Mouse (Mus musculus) spleen, embryonic (tissue): Measurements from ENCODE around the gene Gstm4.
"Not testable (repeated sequence)": the region's sequence is repeated elsewhere in the genome, so short reads cannot be mapped to it uniquely, and the experiment has no call there.

Experiments
- CTCF ChIA-PET: fragments of 350-600 bp; sonication (Branson Sonifier 250); formaldehyde crosslinking; loops from one replicate; lab custom pipeline; 2022; lab: Charles Lee

Gene Gstm4

DNA sequence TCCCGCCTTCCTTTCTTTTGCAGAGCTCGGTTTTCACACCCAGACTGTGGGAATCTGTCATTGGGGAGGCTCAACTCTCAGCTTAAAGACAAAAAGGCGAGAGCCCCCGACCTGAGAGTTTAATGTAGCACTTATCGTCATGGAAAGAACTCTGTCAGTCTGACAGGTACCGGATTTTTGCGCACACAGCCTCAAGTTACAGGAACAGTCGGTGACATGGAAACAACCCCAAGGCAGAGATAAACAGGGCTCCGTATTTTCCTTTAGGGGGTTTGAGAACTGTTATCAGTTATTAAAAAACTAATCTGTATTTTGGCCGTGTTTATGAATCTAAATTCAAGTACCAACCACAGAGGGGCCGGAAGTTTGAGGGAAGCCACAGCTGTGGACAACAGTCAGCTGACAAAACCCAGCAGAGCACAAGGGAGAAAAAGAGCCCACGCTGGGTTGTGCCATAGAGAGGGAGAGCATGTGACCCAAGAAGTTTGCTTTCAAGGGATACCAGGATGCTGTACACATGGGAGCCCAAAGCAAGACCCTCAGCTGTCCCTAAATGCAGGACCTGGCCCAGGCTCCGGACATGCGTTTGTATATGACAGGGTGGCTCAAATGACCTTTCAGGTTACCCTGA is 26.4 kb downstream of the Gstm4 start:
- CTCF ChIA-PET = no interaction called here

DNA sequence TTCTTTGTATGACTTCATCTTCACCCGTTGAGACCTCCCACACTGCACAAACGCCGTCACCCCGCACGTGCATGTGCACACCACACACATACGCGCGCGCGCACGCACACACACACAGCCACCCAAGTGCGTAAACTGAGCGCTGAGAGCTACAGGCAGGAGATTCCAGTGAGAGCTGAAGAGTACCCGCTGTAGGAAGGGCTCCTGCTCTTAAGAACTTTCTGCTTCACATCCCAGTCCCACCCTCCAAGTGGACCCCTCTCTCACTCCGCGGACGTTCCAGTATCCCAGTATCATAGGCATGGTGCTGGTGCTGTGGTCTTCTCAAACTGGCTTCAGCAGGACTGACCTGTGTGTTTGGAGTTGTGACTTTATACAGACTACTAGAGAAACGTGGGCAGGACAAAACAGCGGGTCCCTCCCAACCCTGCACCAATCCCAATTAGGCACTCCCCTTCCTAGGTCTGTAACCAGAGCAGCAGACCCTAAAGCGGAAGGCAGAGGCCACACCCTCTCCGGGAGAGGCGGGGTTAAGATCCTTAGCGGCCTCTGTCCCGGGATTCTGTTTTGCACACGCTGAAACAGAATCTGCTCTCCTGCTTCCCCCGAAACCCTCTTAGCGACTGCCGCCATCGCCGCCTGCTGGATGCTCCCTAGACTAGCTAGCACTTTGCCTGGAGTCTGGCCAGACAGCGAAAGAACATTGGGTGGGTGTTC is 27.1 kb downstream of the Gstm4 start, which contains the start of gene Gstm1:
Gene Gstm1, minus strand, starts transcription at position 501 of the 717 bp plus-strand sequence.
- CTCF ChIA-PET = no interaction called here

DNA sequence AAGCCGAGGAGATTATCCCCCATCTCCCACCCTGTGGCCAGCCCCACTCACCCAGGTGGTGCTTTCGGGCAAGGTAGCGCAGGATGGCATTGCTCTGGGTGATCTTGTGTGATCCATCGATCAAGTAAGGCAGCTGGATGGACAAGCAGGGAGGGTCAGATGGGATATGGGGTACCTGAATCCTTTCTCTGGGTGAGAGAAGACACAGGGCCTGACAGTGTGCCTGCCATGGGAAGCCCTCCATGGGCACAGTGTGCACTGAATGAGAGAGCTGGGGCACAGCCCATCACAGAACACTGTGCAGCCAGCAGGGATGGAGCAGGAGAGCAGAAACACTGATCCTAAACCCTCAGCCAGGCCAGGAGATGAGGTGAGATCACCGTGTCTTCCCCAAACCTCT is 28.2 kb downstream of the Gstm4 start:
- CTCF ChIA-PET = not testable (repeated sequence)

DNA sequence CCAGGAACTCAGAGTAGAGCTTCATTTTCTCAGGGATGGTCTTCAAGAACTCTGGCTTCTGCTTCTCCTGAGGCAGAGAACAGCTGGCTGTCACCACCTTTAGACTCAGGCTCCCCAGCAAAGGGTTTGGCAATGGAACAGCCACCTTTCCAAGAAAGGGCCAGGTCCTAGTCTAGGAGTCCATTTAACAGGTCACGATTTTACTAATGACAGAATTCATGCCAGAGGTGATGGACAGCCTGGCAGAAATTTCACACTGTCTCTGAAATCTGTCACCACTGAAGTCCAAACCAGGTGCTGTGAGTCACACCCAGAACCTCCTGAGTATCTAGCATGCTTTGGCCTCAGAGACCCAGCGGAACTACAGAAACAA is 29.7 kb downstream of the Gstm4 start:
- CTCF ChIA-PET = no interaction called here

DNA sequence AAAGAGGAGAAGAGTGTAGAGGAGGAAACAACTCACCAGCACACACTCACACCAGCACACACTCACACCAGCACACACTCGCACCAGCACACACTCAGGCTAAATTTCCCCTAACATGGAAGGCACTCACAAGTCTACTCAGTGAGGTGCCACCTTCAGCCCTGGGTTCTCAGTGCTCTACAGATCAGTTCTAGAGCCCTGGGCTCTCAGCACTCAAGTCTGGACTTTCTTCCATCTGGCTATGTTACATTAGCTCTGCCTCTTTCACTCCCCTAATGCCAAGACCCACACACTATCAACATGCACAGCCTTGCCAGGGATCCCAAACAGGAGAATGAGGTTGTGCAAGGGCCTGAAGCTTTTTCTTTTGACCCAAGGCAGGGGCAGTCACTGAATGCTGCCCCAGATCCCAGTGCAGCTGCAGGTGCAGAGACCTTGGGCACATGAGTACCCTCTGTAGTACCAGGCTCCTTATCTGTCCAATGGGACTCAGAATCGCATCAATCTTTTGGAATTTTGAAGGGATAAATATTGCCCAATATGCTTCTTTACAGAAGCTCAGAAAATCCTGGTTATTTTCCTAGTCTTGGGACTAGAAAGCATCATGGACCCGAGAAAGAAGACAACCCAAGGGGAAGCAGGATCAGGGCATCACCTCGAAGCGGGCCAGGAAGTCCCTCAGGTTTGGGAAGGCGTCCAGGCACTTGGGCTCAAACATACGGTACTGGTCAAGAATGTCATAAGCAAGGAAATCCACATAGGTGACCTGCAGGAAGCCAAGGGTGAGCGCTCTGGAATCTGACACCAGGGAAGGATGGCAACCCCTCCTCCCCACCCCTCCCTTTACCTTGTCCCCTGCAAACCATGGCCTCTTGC is 30.4 kb downstream of the Gstm4 start:
- CTCF ChIA-PET = interaction anchor here (0.5 kb wide), 1 partner anchor 82 kb away, joined by 3 read pairs; no protein-coding TSS in a partner anchor

DNA sequence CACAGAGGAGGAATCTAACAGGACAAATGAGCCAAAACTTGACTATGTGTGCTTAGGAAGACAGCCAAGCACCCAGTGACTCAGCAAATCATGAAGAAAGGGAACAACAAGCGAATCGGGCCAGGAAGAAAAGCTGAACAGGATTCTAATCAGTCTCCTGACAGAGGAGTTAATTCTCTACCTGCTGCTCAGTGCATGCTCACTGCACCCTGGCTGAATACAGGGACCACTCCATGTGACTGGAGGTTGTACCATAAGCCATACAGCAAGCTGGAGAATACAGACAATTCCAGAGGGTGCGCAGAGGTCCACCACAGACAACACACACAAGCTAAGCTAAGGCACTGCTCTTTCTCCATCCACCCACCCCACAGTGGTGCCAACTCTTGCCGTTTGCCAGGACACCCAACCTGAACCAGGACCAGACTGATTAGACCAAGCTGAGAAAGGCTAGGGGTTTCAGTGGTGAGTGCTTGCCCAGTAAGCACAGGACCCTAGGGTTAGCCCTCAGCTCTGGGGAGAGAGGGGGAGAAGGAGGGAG is 31.3 kb downstream of the Gstm4 start:
- CTCF ChIA-PET = no interaction called here

DNA sequence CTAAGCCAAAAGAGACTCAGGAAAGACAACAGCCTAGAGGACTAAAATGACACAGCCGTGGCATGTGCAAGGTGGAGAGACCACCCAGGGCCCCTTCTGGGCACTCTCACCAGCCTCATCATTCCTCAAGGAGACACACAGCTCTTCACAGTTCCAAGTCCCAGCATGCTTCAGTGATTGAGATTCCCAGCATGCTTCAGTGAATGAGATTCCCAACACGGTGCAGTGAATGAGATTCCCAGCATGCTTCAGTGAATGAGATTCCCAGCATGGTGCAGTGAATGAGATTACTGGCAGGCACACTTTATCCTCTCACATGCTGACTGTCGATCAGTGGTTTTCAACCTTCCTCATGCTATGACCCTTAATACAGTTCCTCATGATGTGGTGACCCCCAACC is 33.1 kb downstream of the Gstm4 start:
- CTCF ChIA-PET = no interaction called here

DNA sequence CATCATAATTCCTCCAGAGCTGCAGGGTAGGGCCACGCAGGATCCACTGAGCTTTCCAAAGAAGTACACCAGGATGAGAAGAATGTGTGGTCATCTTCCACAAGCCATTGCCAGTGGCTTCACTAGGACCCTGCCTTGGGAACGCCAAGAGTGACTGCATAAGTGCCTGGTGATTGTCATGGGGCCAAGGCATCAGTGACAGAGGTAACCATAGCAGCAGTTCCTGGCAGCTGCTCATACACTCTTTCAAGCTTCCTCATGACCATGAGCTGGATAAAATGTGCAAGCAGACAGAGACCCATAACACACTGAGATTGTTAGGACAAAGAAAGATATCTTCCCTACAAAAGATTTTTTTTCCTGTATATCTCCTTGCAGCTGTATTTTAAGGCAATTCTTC is 34.4 kb downstream of the Gstm4 start:
- CTCF ChIA-PET = no interaction called here

DNA sequence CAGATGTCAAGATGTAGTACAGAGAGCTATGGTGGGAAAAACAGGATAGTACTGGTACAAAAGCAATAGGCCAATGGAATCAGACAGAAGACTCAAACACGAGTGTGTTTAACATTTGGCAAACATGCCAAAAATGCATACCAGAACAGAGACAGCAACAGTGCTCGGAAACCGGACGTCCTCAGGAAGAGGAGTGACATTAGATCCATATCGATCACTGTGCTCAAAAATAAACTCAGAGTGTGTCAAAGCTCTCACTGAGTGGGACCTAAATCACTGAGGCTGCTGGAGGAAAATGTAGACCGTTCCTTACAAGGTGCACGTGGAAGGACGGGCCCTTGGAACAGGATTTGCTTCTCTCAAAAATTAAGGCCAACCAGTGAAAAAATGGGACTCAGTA is 42.7 kb downstream of the Gstm4 start:
- CTCF ChIA-PET = no interaction called here

DNA sequence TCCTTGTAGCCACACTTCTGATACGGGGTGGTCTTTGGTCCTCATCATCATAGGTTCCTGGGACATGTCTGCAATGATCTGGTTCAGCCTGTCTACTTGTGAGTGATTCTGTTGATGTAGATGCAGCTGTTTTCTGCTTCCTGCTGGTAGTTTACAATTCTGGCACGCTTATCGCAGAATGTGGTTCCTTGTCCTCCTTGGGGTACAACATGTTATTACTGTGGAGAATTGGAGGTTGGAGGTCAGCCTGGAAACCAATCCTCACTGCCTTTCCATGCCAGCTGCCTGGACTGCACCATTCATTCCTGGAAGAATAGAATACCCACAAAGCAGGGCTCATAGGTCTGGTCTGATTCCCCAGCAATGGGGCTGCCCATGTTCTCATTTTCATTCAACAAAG is 45.2 kb downstream of the Gstm4 start:
- CTCF ChIA-PET = interaction anchor here (0.6 kb wide), 1 partner anchor 563 kb away, joined by 8 read pairs; no protein-coding TSS in a partner anchor

DNA sequence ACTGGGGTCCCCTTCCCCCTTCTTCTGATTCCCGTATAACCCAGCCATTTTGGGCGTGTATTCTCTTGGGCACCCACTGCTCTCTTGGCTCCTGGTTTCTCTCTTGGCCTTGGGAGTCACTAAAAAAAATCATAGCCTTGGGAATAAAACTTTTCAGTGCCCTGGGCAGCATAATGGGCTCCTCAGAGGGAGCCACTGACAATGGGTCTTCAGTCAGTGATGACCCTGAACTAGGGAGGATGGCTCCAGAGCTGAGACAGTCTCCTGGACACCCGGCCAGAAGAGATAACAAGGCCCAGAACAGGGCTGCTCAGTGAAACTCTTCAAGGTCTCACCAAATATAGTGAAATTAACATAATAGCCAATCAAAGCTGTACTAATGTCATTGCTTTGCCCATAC is 46.1 kb downstream of the Gstm4 start:
- CTCF ChIA-PET = no interaction called here

DNA sequence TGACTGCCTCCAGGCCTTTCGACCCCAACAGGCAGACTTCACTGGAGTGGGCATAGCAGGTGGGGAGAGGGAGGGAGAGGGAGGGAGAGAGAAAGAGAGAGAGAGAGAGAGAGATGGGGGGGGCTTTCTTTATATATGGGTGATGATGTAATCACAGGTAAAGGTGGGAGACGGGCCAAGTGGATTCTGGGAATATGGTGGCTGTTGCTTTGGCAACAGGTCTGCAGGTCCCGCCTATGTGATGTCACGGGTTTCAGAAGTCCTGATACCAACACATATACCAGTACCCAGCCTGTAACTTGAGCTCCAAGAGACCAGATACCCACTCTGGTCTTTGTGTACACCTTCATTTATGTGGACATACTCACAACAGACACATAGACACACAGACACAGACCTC is 48.1 kb downstream of the Gstm4 start:
- CTCF ChIA-PET = no interaction called here

DNA sequence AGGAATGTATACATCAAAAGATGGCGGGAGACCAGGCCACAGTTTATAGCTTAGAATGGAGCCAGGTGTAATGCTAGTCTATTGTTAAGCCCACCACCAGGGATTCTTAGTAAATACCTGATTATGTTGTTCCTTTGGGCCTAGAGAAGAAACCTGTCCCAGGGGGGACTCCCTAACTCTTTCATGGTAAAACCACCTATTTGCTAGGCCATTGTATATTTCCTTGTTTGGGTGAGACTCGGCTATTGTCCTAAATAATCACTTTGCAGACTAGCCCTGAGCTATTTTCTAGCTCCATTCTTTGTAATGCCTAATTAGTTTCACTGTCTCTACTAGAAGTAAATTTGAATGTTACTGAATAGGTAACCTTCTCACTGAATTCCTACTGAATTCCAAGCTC is 48.7 kb downstream of the Gstm4 start:
- CTCF ChIA-PET = not testable (repeated sequence)
